Mouse (Mus musculus): ENCODE results near the gene Tyw1. TPM values are rescaled to one million over a fixed set of nuclear protein-coding genes. Genes with fewer than 3 reads are reported as not detected.

Gene Tyw1
- polyA plus RNA-seq, 1 experiment, result 7.7 TPM

- TF ChIP-seq GATA1 (IDR thresholded peaks at IDR 0.05; ENCODE audit: borderline replicate concordance, low read length), result no peak
- TF ChIP-seq FLI1 (IDR thresholded peaks at IDR 0.05; ENCODE audit: low read length), result no peak
- H3K4me1 ChIP-seq, result no peaks in the 10 kb centered on the region
- peaks cover 92% of the 10 kb centered on the region for H3K36me3 ChIP-seq (replicated peaks; ENCODE audit: low read length)
- no peak overlapping the region for H3K4me3 ChIP-seq (replicated peaks)
- H3K27me3 ChIP-seq (replicated peaks), result no peaks in the 10 kb centered on the region
- no peaks in the 10 kb centered on the region for H3K9me3 ChIP-seq
Measured at GRCm38 (mm10) chr5:130303611-130304010, 48.2 kb downstream of the Tyw1 start.

- H3K27me3 ChIP-seq (replicated peaks), result no peaks in the 10 kb centered on the region
- 0 out of 2 replicates have a peak, but pooled peaks cover 4% of the 10 kb centered on the region for H3K9me3 ChIP-seq
- H3K4me1 ChIP-seq, result no peaks in the 10 kb centered on the region
- TF ChIP-seq FLI1 (IDR thresholded peaks at IDR 0.05; ENCODE audit: low read length) (no peak), GATA1 (IDR thresholded peaks at IDR 0.05; ENCODE audit: borderline replicate concordance, low read length) (no peak)
- peaks cover 82% of the 10 kb centered on the region for H3K36me3 ChIP-seq (replicated peaks; ENCODE audit: low read length)
- H3K4me3 ChIP-seq (replicated peaks), result no peak overlapping the region
Measured at GRCm38 (mm10) chr5:130307921-130308320, 52.5 kb downstream of the Tyw1 start.

- peaks cover 73% of the 10 kb centered on the region for H3K36me3 ChIP-seq (replicated peaks; ENCODE audit: low read length)
- H3K9me3 ChIP-seq, result 0 out of 2 replicates have a peak, but pooled peaks cover 4% of the 10 kb centered on the region
- no peaks in the 10 kb centered on the region for H3K4me1 ChIP-seq
- H3K4me3 ChIP-seq (replicated peaks), result no peak overlapping the region
- TF ChIP-seq FLI1 (IDR thresholded peaks at IDR 0.05; ENCODE audit: low read length) (no peak), GATA1 (IDR thresholded peaks at IDR 0.05; ENCODE audit: borderline replicate concordance, low read length) (no peak)
- no peaks in the 10 kb centered on the region for H3K27me3 ChIP-seq (replicated peaks)
Measured at GRCm38 (mm10) chr5:130310077-130310476, 54.7 kb downstream of the Tyw1 start.

- TF ChIP-seq GATA1 (IDR thresholded peaks at IDR 0.05; ENCODE audit: borderline replicate concordance, low read length), result no peak
- no peak for TF ChIP-seq FLI1 (IDR thresholded peaks at IDR 0.05; ENCODE audit: low read length)
- peaks cover 73% of the 10 kb centered on the region for H3K36me3 ChIP-seq (replicated peaks; ENCODE audit: low read length)
- H3K4me1 ChIP-seq, result no peaks in the 10 kb centered on the region
- 0 out of 2 replicates have a peak, but pooled peaks cover 4% of the 10 kb centered on the region for H3K9me3 ChIP-seq
- no peak overlapping the region for H3K4me3 ChIP-seq (replicated peaks)
- no peaks in the 10 kb centered on the region for H3K27me3 ChIP-seq (replicated peaks)
Measured at GRCm38 (mm10) chr5:130310827-130311226, 55.4 kb downstream of the Tyw1 start.

- H3K27me3 ChIP-seq (replicated peaks), result no peaks in the 10 kb centered on the region
- H3K36me3 ChIP-seq (replicated peaks; ENCODE audit: low read length), result peaks cover 77% of the 10 kb centered on the region
- TF ChIP-seq GATA1 (IDR thresholded peaks at IDR 0.05; ENCODE audit: borderline replicate concordance, low read length) (no peak), FLI1 (IDR thresholded peaks at IDR 0.05; ENCODE audit: low read length) (no peak)
- H3K4me1 ChIP-seq, result no peaks in the 10 kb centered on the region
- no peak overlapping the region for H3K4me3 ChIP-seq (replicated peaks)
- 0 out of 2 replicates have a peak, but pooled peaks cover 4% of the 10 kb centered on the region for H3K9me3 ChIP-seq
Measured at GRCm38 (mm10) chr5:130313488-130313887, 58.1 kb downstream of the Tyw1 start.

- Histone ChIP-seq H3K9me3 (0 out of 2 replicates have a peak, but pooled peaks cover 2% of the 10 kb centered on the region), H3K4me3 (replicated peaks) (no peak overlapping the region), H3K4me1 (peaks cover 4% of the 10 kb centered on the region), H3K27me3 (replicated peaks) (no peaks in the 10 kb centered on the region), H3K36me3 (replicated peaks; ENCODE audit: low read length) (peaks cover 78% of the 10 kb centered on the region)
- no peak for TF ChIP-seq GATA1 (IDR thresholded peaks at IDR 0.05; ENCODE audit: borderline replicate concordance, low read length)
- no peak for TF ChIP-seq FLI1 (IDR thresholded peaks at IDR 0.05; ENCODE audit: low read length)
Measured at GRCm38 (mm10) chr5:130314926-130315325, 59.5 kb downstream of the Tyw1 start.

GRCm38 (mm10) chr5:130316321-130316720, 60.9 kb downstream of the Tyw1 start:
- no peaks in the 10 kb centered on the region for H3K27me3 ChIP-seq (replicated peaks)
- no peak for TF ChIP-seq FLI1 (IDR thresholded peaks at IDR 0.05; ENCODE audit: low read length)
- no peak for TF ChIP-seq GATA1 (IDR thresholded peaks at IDR 0.05; ENCODE audit: borderline replicate concordance, low read length)
- no peak overlapping the region for H3K4me3 ChIP-seq (replicated peaks)
- peaks cover 69% of the 10 kb centered on the region for H3K36me3 ChIP-seq (replicated peaks; ENCODE audit: low read length)
- peaks cover 18% of the 10 kb centered on the region for H3K4me1 ChIP-seq
- H3K9me3 ChIP-seq, result no peaks in the 10 kb centered on the region

GRCm38 (mm10) chr5:130319783-130320182, 64.4 kb downstream of the Tyw1 start:
- Histone ChIP-seq H3K36me3 (replicated peaks; ENCODE audit: low read length) (peaks cover 70% of the 10 kb centered on the region), H3K9me3 (peaks cover 8% of the 10 kb centered on the region), H3K4me1 (peaks cover 30% of the 10 kb centered on the region), H3K27me3 (replicated peaks) (no peaks in the 10 kb centered on the region), H3K4me3 (replicated peaks) (no peak overlapping the region)
- TF ChIP-seq FLI1 (IDR thresholded peaks at IDR 0.05; ENCODE audit: low read length), result no peak
- TF ChIP-seq GATA1 (IDR thresholded peaks at IDR 0.05; ENCODE audit: borderline replicate concordance, low read length), result no peak

- H3K4me1 ChIP-seq, result peaks cover 30% of the 10 kb centered on the region
- H3K27me3 ChIP-seq (replicated peaks), result no peaks in the 10 kb centered on the region
- peaks cover 11% of the 10 kb centered on the region for H3K9me3 ChIP-seq
- peaks cover 72% of the 10 kb centered on the region for H3K36me3 ChIP-seq (replicated peaks; ENCODE audit: low read length)
- H3K4me3 ChIP-seq (replicated peaks), result no peak overlapping the region
- TF ChIP-seq FLI1 (IDR thresholded peaks at IDR 0.05; ENCODE audit: low read length) (no peak), GATA1 (IDR thresholded peaks at IDR 0.05; ENCODE audit: borderline replicate concordance, low read length) (no peak)
Measured at GRCm38 (mm10) chr5:130320485-130320884, 65.1 kb downstream of the Tyw1 start.

- Histone ChIP-seq H3K9me3 (peaks cover 11% of the 10 kb centered on the region), H3K36me3 (replicated peaks; ENCODE audit: low read length) (peaks cover 71% of the 10 kb centered on the region), H3K4me1 (peaks cover 46% of the 10 kb centered on the region), H3K4me3 (replicated peaks) (no peak overlapping the region), H3K27me3 (replicated peaks) (no peaks in the 10 kb centered on the region)
- TF ChIP-seq GATA1 (IDR thresholded peaks at IDR 0.05; ENCODE audit: borderline replicate concordance, low read length) (no peak), FLI1 (IDR thresholded peaks at IDR 0.05; ENCODE audit: low read length) (no peak)
Measured at GRCm38 (mm10) chr5:130325486-130325885, 70.1 kb downstream of the Tyw1 start.
